Mouse (Mus musculus): ENCODE data around the gene Tacc3. TPM values are rescaled to one million over a fixed set of nuclear protein-coding genes. Genes with fewer than 3 reads are reported as not detected.

The Tacc3 gene
- polyA plus RNA-seq, 1 experiment from 2014 or later = 127 TPM

DNA sequence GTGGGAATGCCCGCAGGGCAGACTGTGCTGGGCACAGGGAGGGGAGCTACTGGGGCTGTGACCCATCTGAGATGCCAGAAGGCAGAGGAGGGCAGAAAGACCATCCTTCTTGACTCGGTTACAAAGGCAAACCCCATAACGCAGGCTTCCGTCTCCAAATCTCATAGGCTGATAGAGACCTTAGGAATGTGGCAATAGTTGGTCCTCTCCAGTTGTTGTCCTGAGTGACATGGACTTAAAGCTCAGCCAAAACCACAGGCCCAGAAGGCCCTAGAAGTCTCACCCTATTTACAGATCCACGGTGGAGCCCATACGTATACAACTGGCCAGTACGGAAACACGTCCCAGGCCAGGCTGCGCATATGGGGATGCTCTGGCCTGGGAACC is 36.5 kb downstream of the Tacc3 start:
- DNase-seq (ENCODE audit: low spot score) (no peak), ATAC-seq (ENCODE audit: low read depth) (no peak)
- Histone ChIP-seq H3K9ac (ENCODE audit: low read depth, low read length) (no peak overlapping the region), H3K9me3 (ENCODE audit: control insufficient read depth, low read length) (no peaks in the 10 kb centered on the region), H3K4me2 (ENCODE audit: low read depth, low read length) (peak overlapping the region; percentile 94; the same call in 1 of the 2 replicates), H3K36me3 (ENCODE audit: control insufficient read depth, insufficient read depth, low read length) (no peaks in the 10 kb centered on the region), H3K27ac (replicated peaks; ENCODE audit: low read depth, low read length) (peak overlapping the region; percentile 83), H3K4me1 (ENCODE audit: control insufficient read depth, insufficient read depth, low read length) (peaks cover 63% of the 10 kb centered on the region), H3K27me3 (replicated peaks; ENCODE audit: control insufficient read depth, insufficient read depth, low read length) (no peaks in the 10 kb centered on the region), H3K4me3 (ENCODE audit: low read depth, low read length) (no peak overlapping the region)
- WGBS = 63% methylated on average over 9 of the region's 9 CpGs

DNA sequence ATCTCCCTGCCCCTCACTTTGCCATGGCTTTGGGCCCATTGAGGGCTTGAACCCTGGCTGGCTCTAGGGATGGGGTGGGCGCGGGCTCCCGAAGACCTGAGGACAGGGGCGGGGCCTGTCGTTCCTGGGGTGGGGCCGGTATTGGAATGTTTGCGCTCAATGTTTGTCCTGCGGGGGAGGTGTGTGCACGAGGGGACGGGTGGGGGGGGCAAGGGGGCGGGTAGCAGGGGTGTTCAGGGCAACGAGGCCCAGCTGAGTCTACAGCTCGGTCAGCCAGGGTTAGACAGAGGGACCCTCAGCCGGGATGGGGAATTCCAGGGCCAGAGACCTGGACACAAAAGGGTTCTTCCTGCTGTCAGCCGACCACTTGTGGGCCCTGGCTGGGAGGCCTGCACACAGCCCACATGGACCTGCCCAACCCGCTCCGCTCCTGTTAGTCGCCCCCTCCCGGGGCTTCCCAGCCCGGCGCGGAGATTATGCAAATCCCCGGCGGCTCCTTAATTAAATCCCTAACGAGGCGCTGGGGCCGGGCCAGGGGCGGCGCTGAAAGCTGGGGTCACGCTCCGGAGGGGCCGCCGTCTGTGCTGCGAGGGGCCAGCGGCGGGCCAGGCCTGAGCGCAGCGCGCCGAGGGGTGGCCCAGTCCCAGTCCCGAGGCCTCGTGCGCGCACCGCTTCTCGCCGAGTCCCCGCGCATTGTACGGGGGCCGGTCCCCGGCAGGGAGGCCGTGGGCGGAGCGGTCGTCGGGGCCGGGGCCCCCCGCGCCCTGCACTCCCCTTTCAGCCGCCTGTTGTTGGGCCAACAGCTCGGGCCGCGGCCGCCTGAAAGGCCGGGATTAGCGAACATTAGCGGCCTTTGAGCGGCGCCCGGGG is 37.2 kb downstream of the Tacc3 start:
- Histone ChIP-seq H3K4me2 (ENCODE audit: low read depth, low read length) (peak overlapping the region; percentile 94), H3K4me1 (ENCODE audit: control insufficient read depth, insufficient read depth, low read length) (peaks cover 59% of the 10 kb centered on the region), H3K4me3 (ENCODE audit: low read depth, low read length) (peak overlapping the region; percentile 47), H3K27ac (replicated peaks; ENCODE audit: low read depth, low read length) (peak overlapping the region; percentile 83), H3K9ac (ENCODE audit: low read depth, low read length) (peak overlapping the region; percentile 79), H3K27me3 (replicated peaks; ENCODE audit: control insufficient read depth, insufficient read depth, low read length) (no peaks in the 10 kb centered on the region), H3K36me3 (ENCODE audit: control insufficient read depth, insufficient read depth, low read length) (no peaks in the 10 kb centered on the region), H3K9me3 (ENCODE audit: control insufficient read depth, low read length) (no peaks in the 10 kb centered on the region)
- WGBS = 1% methylated on average over 49 of the region's 71 CpGs
- ATAC-seq (ENCODE audit: low read depth) (peak; percentile 72), DNase-seq (ENCODE audit: low spot score) (peak; percentile 73)

DNA sequence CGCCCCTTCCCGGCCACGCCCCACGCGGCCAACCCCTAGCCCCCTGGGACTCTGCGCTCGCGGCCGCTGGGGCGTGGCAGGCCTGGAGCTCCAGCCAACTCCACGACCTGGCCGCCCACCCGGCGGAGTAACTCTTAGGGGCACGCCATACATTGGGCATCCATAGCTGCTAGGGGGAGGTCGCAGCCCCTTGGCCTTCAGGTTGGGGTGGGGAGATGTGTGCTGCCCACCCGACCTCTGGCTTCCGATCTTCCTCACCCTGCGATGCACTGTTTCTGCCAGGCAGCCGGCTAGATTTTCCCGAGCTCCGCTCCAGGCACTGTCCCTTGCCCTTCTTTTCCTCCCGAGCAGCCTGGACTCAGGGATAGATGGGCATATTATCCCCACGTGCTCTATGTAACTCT is 37.8 kb downstream of the Tacc3 start:
- Histone ChIP-seq H3K4me2 (ENCODE audit: low read depth, low read length) (peak overlapping the region; percentile 94), H3K9me3 (ENCODE audit: control insufficient read depth, low read length) (no peaks in the 10 kb centered on the region), H3K36me3 (ENCODE audit: control insufficient read depth, insufficient read depth, low read length) (no peaks in the 10 kb centered on the region), H3K27ac (replicated peaks; ENCODE audit: low read depth, low read length) (peak overlapping the region; percentile 83), H3K4me3 (ENCODE audit: low read depth, low read length) (peak overlapping the region; percentile 47), H3K27me3 (replicated peaks; ENCODE audit: control insufficient read depth, insufficient read depth, low read length) (no peaks in the 10 kb centered on the region), H3K9ac (ENCODE audit: low read depth, low read length) (peak overlapping the region; percentile 79), H3K4me1 (ENCODE audit: control insufficient read depth, insufficient read depth, low read length) (peaks cover 62% of the 10 kb centered on the region)
- WGBS = 6% methylated on average over 18 of the region's 24 CpGs
- no peak; the same call in 1 of the 2 replicates for ATAC-seq (ENCODE audit: low read depth)
- DNase-seq (ENCODE audit: low spot score) = no peak

DNA sequence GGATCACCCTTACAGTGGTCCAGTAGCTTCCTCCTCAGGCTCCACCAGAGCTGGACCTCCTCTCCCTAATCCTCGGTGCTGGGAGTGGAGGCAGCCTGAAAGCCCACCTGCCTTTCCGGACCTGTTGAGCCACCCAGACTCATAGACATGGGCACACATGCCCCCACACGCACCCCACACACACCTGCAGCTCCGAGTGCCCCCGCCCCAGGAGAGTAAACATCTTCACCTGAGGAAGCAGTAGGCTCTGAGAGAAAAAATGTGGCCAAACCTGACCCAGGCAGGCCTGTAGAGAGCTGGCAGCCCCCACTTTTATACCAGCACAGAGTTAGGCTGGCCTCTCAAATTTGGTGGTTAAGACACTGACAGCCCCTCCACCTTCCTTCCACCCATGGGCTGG is 38.5 kb downstream of the Tacc3 start:
- Histone ChIP-seq H3K9me3 (ENCODE audit: control insufficient read depth, low read length) (no peaks in the 10 kb centered on the region), H3K9ac (ENCODE audit: low read depth, low read length) (no peak overlapping the region), H3K4me2 (ENCODE audit: low read depth, low read length) (no peak overlapping the region), H3K27me3 (replicated peaks; ENCODE audit: control insufficient read depth, insufficient read depth, low read length) (no peaks in the 10 kb centered on the region), H3K4me3 (ENCODE audit: low read depth, low read length) (no peak overlapping the region), H3K27ac (replicated peaks; ENCODE audit: low read depth, low read length) (peak overlapping the region; percentile 70), H3K4me1 (ENCODE audit: control insufficient read depth, insufficient read depth, low read length) (peaks cover 65% of the 10 kb centered on the region), H3K36me3 (ENCODE audit: control insufficient read depth, insufficient read depth, low read length) (no peaks in the 10 kb centered on the region)
- peak; percentile 71 for DNase-seq (ENCODE audit: low spot score)
- WGBS = 50% methylated on average over 5 of the region's 5 CpGs
- ATAC-seq (ENCODE audit: low read depth) = peak; percentile 30; the same call in 1 of the 2 replicates

DNA sequence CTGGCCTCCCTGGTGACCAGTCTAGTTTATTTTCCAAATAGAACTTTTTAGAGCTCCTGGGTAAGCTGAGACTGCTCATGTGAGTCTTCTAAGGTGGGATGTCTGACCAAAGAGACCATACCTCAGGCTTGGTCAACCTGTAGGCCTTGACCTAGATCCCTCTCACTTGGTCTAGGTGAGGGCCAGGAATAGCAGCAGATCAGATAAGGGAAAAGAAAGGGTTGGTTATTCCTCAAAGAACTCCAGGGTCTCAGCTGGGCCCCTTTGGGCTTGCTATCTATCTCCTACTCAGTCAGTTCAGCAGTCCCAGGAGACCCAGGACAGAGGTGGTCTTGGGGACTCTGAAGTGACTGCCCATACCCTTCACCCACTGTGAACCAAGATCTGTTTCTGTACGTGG is 39.6 kb downstream of the Tacc3 start:
- DNase-seq (ENCODE audit: low spot score) = no peak
- Histone ChIP-seq H3K27ac (replicated peaks; ENCODE audit: low read depth, low read length) (peak overlapping the region; percentile 70; the same call in 1 of the 2 replicates), H3K36me3 (ENCODE audit: control insufficient read depth, insufficient read depth, low read length) (no peaks in the 10 kb centered on the region), H3K27me3 (replicated peaks; ENCODE audit: control insufficient read depth, insufficient read depth, low read length) (no peaks in the 10 kb centered on the region), H3K4me1 (ENCODE audit: control insufficient read depth, insufficient read depth, low read length) (peaks cover 56% of the 10 kb centered on the region), H3K4me2 (ENCODE audit: low read depth, low read length) (no peak overlapping the region), H3K9ac (ENCODE audit: low read depth, low read length) (no peak overlapping the region), H3K4me3 (ENCODE audit: low read depth, low read length) (no peak overlapping the region), H3K9me3 (ENCODE audit: control insufficient read depth, low read length) (no peaks in the 10 kb centered on the region)
- ATAC-seq (ENCODE audit: low read depth) = no peak
- WGBS = 35% methylated on average over 1 of the region's 1 CpGs

DNA sequence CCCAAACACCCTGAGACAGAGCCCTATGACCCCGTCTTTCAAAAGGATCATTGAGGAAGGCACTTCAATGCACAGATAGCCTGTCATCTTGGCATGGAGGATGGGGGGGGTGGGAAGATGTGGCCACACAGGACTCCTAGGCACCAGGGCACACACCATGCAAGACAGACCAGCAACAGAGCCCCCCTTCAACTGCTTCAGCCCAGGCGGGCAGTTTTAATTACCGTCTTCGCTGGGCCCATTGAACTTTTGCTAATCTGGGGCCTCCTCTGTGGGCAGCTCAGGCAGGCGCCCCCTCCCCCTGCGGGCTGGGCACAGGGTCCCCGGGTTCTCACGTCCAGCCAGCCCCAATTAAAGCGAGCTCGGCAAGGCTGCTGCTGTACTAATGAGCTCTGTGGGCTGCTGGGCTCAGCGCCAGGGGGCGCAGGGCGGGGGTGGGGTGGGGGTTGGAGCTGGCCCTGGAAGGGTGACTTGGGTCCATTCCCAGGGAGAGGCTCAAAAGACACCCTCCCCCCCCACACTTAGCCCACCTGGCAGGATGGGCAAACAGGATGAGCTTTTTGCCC is 40.1 kb downstream of the Tacc3 start:
- no peaks in the 10 kb centered on the region for H3K36me3 ChIP-seq (ENCODE audit: control insufficient read depth, insufficient read depth, low read length)
- H3K9me3 ChIP-seq (ENCODE audit: control insufficient read depth, low read length) = no peaks in the 10 kb centered on the region
- H3K9ac ChIP-seq (ENCODE audit: low read depth, low read length) = no peak overlapping the region
- H3K4me2 ChIP-seq (ENCODE audit: low read depth, low read length) = no peak overlapping the region
- peak; percentile 72 for DNase-seq (ENCODE audit: low spot score)
- no peak for ATAC-seq (ENCODE audit: low read depth)
- peaks cover 51% of the 10 kb centered on the region for H3K4me1 ChIP-seq (ENCODE audit: control insufficient read depth, insufficient read depth, low read length)
- H3K27ac ChIP-seq (replicated peaks; ENCODE audit: low read depth, low read length) = peak overlapping the region; percentile 70; the same call in 1 of the 2 replicates
- 11% methylated on average over 13 of the region's 13 CpGs for WGBS
- no peaks in the 10 kb centered on the region for H3K27me3 ChIP-seq (replicated peaks; ENCODE audit: control insufficient read depth, insufficient read depth, low read length)
- no peak overlapping the region for H3K4me3 ChIP-seq (ENCODE audit: low read depth, low read length)

DNA sequence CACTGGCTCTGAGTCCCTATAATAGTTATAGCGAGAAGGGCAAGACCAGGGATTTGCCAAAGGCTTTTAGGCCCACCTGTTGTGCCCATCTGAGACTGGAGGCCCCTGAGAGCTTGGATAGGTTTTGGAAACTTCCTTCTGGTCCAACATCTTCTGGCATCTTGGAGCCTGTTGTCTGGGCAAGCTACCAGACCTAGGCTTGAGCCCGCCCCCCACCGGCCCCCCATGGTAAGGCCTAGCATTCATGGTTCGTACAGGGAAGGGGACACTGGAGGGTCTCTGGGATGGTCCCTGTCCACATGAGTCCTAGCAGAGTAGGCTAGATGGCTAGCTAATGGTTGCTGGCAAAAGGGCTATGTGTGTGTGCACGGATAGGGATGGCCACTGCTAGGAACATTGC is 40.7 kb downstream of the Tacc3 start:
- 83% methylated on average over 5 of the region's 5 CpGs for WGBS
- DNase-seq (ENCODE audit: low spot score) (no peak), ATAC-seq (ENCODE audit: low read depth) (no peak)
- no peak overlapping the region for H3K9ac ChIP-seq (ENCODE audit: low read depth, low read length)
- H3K4me2 ChIP-seq (ENCODE audit: low read depth, low read length) = no peak overlapping the region
- H3K27ac ChIP-seq (replicated peaks; ENCODE audit: low read depth, low read length) = no peak overlapping the region
- H3K4me3 ChIP-seq (ENCODE audit: low read depth, low read length) = no peak overlapping the region
- no peaks in the 10 kb centered on the region for H3K27me3 ChIP-seq (replicated peaks; ENCODE audit: control insufficient read depth, insufficient read depth, low read length)
- no peaks in the 10 kb centered on the region for H3K36me3 ChIP-seq (ENCODE audit: control insufficient read depth, insufficient read depth, low read length)
- H3K4me1 ChIP-seq (ENCODE audit: control insufficient read depth, insufficient read depth, low read length) = peaks cover 48% of the 10 kb centered on the region
- H3K9me3 ChIP-seq (ENCODE audit: control insufficient read depth, low read length) = no peaks in the 10 kb centered on the region

DNA sequence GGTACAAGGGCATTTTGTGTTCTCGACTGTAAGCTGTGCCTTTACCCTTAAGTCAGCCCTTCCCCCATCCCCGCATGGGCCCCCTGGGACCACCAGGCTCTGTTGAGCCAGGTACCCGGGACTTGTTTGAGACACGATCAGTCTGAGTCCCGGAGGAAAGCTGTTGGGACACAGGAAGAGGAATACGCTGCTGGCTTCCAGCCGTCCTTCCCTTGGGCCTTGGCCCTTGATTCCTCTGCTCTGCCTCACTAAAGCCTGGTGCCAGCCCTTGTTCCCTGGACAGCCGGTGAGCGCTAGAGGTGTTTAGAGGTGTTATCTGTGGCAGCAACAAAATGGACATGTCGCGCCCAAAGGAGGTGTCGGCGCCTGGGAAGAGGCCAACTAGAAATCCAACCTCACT is 42.1 kb downstream of the Tacc3 start:
- Histone ChIP-seq H3K9ac (ENCODE audit: low read depth, low read length) (no peak overlapping the region), H3K4me1 (ENCODE audit: control insufficient read depth, insufficient read depth, low read length) (peaks cover 43% of the 10 kb centered on the region), H3K4me3 (ENCODE audit: low read depth, low read length) (no peak overlapping the region), H3K27me3 (replicated peaks; ENCODE audit: control insufficient read depth, insufficient read depth, low read length) (no peaks in the 10 kb centered on the region), H3K9me3 (ENCODE audit: control insufficient read depth, low read length) (no peaks in the 10 kb centered on the region), H3K36me3 (ENCODE audit: control insufficient read depth, insufficient read depth, low read length) (no peaks in the 10 kb centered on the region), H3K27ac (replicated peaks; ENCODE audit: low read depth, low read length) (no peak overlapping the region), H3K4me2 (ENCODE audit: low read depth, low read length) (no peak overlapping the region)
- WGBS = 37% methylated on average over 13 of the region's 13 CpGs
- ATAC-seq (ENCODE audit: low read depth) = no peak
- no peak for DNase-seq (ENCODE audit: low spot score)
